Mouse (Mus musculus): ENCODE measurements at regions not wholly inside any gene's neighbourhood (a gene's known extent, or its start where the extent isn't known, plus 50 kb on each side); places are given as distances from the start of the nearest gene placed in this dataset.

DNA sequence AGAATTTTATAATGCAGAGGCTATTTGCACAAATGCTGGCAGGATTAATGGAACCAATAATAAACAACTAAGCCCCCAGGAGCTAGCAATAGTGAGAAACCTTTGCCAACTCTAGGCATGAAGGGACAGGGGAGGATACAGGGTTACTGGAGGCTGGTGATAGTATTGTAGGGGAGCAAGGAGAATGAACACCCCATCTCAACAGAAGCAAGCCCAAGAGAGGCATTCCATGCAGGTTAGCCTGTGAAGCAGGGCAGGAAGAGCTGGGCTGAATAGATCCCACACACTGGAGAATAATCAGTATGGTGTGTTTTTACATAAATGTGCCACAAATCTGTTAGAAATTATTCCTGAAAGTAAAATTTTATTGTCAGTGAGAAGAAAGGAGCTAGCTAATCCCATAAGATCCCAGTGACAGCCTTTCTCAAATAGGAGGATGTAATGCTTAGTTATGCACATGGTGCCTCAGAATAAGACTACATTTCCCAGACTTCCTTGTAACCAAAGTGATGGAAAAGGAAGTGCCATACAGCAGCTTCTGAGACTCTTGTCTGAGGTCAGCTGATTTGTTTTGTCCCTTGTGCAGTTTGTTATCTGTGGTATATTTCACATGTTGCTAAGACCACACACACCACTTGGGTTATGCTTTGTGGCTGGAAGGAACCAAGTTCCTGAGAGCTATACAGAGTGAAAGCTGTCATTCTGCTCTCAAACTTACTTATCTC is 111.1 kb downstream of the Ccdc71l start:
- no peak for DNase-seq

DNA sequence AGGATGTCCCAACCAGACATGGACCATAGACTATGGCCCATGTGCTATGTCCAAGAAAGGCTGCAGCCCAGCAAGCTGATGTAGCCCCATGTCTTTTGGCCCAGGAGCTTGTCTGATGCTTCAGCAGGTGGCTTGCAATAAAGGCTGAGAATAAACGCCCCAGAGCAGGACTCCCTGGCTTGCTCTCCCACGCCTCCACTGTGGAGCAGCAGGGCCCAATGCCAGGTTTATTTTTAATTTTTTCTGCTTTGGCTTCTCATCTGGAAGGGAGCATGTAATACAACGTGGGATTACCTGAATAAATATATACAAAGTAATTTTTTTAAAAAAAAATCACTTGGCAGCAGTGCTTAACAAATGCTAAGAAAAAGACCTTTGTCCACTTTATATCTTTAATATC is 125.7 kb downstream of the Ccdc71l start:
- DNase-seq, result no peak

DNA sequence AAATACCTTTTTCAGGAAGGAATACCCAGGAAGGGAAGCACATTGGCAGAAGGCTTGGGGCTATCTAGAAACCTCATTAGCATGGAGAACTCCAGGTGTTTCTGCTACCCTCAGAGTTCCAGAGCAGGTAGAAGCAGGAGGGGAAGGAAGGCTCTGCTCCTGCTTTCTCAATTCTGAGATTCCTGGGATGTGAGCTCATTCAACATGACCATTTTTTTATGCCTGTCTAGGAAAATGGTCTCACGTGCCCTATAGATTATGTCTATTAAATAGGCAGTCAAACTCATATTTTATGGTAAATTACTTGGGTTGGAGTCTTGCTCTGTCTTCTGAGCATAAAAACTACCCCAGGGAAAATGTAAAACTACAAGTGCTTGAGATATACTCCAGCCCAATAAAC is 130.2 kb downstream of the Ccdc71l start:
- no peak for DNase-seq

DNA sequence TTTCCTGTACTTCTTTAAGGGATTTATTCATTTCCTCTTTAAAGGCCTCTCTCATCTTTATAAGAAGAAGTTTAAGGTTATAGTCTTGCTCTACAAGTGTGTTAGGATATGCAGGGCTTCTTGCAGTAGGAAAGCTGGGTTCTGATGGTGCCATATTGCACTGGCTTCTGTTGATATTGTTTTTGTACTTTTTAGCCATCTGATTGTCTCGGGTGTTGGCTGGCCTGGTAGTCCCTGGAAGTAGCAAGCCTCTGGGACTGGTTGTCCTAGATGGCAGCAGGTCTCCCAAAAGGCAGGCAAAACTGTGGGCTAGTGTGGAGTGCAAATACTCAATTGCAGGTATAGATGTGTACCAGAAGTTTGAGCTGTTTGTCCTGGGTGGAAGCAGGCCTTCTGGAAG is 147.1 kb downstream of the Ccdc71l start:
- DNase-seq, result no peak

DNA sequence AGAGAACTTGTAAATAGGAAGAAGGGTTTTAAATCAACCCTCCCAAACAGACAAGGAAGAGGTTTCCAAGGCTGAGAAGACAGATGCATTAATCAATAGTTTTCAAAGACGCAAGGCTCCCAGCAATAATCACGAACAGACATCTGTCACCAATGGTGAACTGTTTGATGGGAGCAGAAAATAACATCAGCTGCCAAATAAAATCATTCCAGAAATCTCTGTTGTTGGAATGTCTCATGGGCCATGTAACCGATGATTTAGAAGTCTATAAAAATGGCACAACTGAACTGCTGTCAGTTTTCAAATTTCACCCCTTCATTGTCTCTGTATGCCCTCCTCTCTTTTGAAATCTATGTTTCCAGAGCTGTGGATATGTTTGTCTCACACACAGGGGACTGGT is 152.7 kb downstream of the Ccdc71l start:
- no peak for DNase-seq

DNA sequence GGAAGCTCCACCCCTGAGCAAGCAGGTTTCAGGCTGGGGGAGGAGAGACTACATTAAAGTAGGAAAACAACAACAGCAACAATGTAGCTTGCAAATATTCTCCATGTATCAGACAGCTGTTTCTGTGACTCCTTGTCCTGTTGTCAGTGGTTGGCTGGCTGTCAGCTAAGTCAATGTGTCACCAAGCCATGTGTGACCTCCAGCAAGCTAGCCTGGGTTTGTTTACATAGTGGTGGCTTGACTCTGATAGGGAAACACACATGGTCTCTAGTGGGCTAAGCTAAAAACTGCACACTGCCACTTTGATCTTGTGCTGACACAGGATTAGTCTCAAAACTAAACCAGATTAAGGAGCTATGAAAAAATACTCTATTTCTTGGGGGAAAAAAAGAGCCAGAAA is 155.1 kb downstream of the Ccdc71l start:
- no peak for DNase-seq

DNA sequence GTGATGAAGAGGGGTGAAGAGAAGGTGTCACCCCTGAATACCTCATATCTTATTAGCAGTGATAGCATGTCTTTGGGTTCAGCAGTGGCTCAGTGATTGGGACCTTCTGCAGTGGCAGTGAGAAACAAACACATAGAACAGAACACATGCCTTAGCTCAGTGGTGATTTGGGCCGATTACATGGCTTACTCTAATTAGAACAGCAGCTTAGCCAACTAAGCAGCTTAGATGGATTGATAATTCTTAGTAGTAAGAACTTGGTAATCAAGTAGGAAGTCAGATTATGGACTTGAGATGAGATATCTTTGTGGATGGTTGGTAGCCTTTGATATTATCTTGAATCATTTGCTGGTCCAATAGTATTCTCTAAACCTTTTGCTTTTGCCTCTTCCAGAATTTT is 167.0 kb downstream of the Ccdc71l start:
- no peak for DNase-seq

DNA sequence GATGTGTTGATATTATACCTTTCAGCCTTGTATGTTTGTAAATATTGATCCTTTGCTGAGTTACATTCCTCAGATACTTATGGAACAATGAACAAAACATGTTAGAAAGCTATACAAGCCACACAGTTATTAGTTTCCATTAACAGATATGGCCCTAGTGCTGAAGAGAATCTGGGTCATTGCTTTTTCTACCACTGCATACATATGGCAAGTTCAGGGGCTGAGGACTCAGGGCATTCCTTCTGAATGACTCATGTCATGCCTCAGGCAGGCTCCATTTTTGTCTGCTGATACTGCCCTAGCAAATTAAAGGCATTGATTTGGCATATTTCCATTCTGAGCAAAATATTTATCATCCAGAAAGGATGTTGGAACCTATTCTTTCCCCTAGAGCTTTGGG is 167.9 kb downstream of the Ccdc71l start:
- DNase-seq, result no peak

DNA sequence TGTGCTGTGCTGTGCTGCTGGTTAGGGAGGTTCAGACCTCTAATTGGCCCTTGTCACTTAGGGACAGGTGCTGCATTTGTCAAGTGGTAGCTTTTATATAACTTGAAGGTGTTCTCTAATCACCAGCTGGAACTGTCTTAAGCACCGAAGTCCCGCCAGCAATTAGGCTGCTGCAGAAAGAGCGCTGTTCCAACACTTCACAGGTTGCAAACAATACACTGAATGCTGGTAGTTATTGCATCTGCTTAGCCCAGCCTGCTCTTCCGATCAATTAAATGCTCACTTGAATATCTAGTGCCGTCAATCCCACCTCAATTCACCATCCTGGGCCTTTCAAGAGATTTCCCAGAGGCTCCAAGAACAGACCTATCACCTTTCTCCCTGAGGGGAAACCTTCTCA is 175.3 kb downstream of the Ccdc71l start:
- DNase-seq, result no peak

DNA sequence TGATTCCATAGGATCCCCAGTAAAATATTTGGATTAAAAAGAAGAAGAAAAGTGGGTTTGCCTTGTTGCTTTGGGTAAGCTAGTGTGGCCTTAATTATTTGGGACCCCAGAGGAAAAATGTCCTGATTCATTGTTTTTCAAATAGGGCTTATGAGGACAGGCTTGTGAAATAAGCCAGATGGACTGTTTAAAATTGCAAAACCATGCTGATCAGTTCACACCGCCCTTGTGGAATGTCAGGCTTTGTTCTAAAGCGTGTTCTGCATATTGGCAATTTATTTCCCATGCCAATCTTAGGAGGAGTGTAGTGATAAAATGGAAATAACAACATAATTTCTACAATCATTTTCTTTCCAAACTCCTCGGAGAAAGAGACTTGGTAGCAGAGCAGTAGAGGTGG is 189.3 kb downstream of the Ccdc71l start:
- no peak for DNase-seq

DNA sequence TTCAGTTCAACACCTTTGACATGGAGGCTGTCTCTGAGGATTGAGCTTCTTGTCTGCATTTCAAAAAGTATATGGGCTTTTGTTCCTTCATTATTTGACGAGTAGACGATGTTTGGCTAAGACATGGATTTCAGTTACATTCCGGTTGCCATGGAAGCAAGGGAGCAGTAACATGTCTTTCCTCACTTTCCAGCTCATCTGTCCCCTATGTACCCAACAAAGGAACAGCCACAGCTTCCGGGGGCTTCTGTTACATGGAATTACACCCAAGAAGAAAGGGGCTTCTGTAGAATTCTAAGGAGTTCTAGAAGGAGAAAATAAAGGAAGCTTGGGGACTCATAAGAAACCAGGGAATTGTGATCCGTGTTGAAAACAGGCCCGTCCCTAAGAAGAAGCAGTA is 202.8 kb downstream of the Ccdc71l start:
- no peak for DNase-seq

DNA sequence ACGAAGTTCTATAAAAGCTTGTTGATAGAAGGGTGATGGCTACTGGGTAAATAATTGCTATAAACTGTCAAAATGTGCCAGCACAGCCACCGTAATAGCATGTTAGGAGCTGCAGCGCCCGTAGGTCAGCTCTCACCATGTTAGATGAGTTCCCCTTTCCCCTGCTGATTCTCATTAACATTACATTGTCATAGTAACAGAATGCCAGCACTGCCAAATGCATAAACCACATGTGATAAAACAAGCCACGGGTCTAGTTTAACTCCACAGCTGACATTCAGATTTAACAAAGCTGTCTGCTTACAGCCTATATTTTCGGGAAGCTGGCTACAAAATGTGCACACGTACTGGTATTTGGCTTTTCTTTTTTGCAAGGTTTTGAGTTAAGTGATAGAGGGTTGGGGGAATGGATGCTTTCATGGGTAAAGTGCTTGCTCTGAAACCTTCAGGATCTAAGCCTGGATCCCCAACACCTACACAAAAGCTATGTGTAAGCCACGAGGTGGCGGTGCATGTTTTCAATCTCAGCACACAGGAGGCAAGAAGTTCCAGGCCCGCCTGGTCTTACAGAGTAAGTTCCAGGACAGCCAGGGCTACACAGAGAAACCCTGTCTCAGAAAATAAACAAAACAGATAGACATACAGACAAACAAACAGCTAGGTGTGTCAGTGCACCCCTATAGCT is 217.1 kb upstream of the Nampt start:
- DNase-seq, result no peak

DNA sequence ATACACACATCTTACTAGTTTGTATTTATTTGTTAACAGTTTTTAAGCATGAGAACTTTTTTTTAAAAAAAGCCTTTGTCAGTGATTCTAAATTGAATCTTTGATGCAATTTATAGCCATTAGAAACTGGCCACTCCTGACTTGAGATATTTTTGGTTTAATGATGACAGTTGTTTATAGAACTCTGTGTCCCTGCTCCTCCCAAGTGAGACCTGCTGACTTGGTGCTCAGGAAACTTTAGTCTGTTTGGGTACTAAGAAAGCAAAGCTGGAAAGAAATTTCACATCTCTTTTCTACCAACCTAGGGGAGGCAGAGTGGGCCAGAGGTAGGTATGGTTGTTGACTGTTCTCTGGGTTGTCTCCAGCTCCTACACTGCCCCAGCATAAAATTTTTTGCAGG is 214.0 kb upstream of the Nampt start:
- no peak for DNase-seq

DNA sequence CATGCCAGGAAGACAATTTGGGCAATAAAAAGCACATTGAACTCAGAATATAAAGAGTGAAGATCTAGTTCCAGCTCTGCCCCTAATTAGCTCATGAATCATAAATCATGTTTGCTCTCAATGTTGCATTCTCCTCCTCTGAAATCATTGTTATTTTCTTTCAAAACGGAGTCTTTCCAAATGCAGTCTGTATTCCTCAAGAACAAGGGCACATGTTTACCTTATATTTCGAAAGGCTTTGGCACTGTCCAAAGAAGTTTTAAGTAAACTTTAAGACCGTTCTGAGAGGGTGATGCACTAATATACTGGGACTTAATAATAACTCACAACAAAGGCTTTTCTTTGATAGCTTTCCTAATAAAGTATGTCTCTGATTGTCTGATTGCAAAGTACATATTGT is 204.3 kb upstream of the Nampt start:
- no peak for DNase-seq

DNA sequence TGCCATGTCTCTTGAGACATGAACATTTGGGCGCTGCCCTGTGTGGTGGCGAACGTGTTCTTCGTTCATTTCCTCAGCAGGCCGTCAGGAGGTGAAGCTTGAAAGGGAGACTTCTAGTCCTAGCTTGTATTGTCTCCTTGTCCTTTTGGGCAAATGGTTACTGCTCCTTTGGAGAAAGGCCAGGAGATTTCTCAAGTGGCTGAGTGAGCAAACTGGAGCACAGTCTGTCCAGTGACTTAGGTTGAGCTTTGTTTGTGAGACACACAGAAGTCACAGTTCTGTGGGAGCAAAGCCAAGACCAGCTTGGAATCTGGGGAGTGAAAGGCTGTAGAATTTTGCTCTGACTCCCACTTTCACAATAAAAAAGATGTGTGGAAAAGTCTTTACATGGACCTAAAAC is 203.3 kb upstream of the Nampt start:
- DNase-seq, result no peak

DNA sequence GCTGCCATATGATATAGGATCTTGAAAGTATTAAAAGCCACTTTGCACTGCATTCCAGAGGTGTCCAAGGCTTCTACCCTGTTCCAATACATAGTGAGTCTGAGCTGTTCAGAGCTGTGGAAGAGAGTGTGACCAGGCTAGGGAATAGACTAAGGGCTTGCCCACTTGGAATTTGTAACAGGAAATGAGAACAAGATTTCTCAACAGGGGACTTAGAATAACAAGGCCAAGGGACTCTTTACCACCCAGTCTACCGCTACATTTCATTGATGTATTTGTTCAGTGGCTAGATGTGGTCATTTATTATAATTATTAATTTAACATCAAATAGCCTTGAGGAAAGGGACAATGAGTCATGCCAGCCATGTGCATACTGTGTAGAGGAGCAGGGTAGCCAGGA is 202.3 kb upstream of the Nampt start:
- no peak for DNase-seq

DNA sequence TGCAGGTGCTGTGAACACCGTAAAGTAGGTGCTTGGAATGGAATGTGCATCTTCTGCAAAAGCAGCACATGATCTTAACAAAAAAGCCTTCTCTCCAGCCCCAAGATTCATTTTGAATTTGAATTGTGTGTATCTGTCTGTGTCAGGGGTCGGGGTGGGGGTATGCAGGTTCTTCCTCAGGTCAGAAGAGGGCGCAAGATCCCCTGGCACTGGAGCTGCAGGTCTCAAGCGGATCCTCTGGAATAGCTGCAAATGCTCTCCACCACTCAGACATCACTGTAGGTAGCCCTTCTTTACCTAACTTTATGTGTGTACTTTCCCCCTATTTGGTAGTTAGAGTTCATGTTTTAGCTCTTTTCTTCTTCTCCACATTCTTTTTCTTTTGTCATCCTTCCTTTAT is 199.5 kb upstream of the Nampt start:
- DNase-seq, result no peak

DNA sequence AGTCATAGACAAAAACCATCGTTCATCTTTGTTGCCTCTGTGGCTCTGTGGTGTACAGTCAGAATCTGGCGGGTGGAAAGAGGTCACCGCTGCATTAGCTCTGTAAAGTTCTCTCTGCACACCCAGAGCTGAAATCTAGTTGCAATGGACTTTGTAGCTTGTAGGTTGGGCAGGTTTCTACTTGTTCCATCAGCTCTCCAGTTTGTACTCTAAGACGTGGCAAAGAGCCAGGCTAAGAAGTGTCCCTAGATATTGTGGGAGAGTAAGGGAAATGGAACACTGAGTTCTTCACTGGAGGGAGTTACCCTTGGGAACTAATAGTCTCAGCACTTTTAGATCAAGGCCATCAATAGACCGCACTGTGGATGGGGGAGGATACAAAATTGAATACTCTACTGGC is 197.6 kb upstream of the Nampt start:
- no peak for DNase-seq

DNA sequence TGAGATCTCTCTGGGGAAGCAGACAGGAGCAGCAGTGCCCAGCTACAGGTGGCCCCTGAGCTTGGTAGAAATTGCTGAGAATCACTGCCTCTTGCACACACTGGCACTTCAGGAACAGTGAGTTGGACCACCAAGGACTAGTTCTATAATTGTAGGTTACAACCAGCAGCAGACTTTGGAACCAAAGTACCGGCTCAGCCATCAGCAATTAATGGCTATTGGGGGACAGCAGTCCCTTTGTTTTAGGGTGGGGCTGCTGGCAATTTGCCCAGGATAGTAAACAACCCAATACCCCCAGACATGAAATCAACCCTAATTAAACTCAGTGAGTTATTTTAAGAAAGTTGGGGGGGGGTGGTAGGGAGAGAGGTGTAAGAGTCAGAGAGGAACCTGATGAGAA is 190.8 kb upstream of the Nampt start:
- no peak for DNase-seq

DNA sequence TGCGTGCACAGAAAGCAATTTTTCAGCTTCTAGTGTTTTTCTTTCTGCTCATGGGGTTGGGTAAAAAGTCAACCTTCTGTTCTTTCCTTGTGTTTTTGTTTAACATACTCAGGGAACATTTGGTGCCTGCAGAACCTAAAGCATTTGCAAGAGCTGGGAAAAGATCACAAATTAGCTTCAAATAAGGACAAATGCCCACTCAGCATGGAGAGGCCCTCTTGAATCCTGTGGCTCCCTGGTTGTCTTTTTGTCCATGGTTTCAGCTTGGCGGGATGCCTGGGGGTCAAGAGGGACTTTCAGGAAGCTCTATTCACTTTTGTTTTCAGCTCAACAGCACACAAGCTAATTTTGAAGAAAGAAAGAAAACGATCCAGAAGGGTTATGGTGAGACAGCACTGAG is 186.4 kb upstream of the Nampt start:
- DNase-seq, result no peak

DNA sequence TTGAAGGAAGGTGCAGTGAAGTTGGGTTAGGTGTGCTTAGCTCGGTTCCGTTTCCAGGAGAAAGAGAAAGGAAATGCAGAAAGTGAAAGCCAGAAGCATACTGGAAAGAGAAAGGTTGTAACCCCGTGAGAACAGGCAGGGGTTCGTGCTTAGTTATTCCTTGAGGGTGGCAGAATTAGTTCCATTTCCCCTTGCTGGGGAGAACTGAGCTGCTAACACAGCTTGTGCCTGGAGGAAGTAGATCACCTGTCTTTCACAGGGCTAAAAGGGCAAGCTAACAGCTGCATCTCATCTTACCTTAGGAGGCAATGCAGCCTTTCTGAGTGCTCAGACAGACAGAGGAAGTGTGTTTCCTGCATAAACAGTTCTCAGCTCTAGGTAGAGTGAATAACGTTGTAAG is 184.3 kb upstream of the Nampt start:
- DNase-seq, result peak; percentile 40

DNA sequence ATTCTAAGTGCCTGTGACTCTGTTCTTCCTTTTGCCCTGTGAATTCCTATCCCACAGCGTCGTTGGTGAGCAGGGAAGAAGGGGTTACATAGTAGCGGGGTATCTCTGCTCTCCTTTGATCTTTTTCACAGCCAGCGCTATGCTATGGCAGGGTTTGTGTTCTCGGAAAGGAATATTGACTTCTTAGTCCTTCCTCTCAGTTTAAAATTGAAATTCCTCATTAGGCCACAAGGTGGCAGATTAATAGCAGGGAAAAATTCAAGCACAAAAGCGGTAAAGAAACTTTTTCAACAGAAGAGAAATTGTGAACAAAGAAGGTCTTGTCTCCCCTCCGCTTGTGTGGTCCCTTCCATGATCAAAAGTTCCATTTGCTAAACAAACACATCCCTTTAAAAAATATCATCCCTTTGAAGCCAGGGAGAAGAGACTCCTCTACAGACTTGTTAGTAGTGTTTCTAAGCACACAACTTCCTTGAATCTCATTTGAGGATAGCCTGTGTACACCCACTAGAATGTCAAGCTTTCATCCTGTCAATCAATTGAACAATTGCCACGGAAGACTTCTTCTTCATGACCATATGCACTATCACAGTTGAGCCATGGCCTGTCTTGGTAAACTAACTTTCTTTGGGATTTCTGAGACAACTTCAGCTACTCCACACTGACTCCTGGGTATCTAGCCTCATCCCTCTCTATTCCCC is 181.8 kb upstream of the Nampt start:
- DNase-seq, result peak; percentile 28

DNA sequence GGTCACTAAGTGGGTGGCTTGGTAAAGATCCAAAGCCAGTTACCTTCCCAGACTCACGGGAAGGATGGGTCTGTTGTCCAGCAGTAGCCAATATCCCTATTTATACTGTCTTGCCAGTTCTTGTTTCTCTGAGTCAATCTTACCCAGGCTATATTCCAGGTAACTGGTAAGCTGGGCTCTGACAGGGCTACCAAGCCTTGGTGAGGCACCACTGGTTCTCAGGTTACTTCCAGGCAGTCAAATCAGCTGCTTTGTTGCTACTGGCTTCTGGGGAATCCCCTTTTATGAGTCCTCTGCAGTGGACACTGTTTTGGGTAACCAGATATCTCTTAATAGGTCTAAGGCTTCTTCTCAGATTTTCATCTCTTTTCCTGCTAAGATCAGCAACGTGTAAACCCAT is 178.8 kb upstream of the Nampt start:
- DNase-seq, result no peak

DNA sequence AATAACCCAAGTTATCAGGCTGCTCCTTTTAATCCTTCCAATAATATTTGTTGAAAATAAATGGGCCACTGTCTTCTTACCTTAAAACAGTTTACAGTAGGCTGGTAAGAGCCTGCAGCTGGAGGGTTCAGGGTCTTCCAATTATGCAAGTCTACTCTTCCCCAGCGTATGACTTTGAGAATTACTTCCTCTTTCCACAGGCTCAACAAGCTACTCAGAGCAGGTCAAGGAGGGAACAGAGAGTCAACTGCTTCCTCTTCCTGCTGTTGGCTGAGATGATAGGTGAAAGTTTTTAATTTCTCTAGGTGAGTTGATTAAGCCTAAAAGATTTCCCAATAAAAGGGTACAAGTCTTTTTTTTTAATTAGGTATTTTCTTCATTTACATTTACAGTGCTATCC is 176.9 kb upstream of the Nampt start:
- no peak for DNase-seq

DNA sequence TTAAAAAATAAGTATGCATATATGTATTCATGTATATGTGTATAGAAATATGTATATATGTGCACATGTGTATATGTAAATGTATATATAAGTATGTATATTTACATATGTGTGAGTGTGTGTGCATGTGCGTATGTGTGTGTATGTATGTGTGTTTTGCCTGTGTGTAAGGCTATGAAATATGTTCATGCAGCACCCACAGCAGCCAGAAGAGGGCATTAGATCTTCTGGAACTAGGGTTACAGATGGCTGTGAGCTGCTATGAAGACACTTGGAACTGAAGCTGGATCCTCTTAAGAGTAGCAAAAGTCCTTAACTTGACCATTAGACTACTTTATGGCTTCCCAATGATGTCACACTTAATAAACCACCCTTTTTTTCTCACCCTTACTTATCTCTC is 166.2 kb upstream of the Nampt start:
- DNase-seq, result peak; percentile 38

Data from thymus, postnatal 14 days (tissue).